Mouse (Mus musculus) liver, embryonic 15.5 days (tissue): ENCODE results near the gene Mast1. TPM values are rescaled to one million over a fixed set of nuclear protein-coding genes. Genes with fewer than 3 reads are reported as not detected.

Experiments
- ATAC-seq: fragments of 200-750 bp; cut with Nextera tagmentation; 2 replicates; pipeline ENCODE4 v1.8.0; 2017; ENCODE audit warnings: moderate number of reproducible peaks, mild to moderate bottlenecking, moderate library complexity; ENCODE audit not compliant: insufficient read depth
- H3K27ac ChIP-seq: fragments of 300-500 bp; sonication (generic); replicated peaks from 2 replicates; pipeline ENCODE4 v1.5.1; 2015; ENCODE audit warnings: mild to moderate bottlenecking, inconsistent platforms
- H3K27me3 ChIP-seq: fragments of 300-500 bp; sonication (generic); 2 replicates; pipeline ENCODE4 v1.6.1; 2015; ENCODE audit warnings: mild to moderate bottlenecking, inconsistent platforms
- H3K36me3 ChIP-seq: fragments of 300-500 bp; sonication (generic); replicated peaks from 2 replicates; pipeline ENCODE4 v1.6.1; 2015; ENCODE audit warnings: moderate library complexity, mild to moderate bottlenecking, inconsistent platforms
- H3K4me1 ChIP-seq: fragments of 300-500 bp; sonication (generic); replicated peaks from 2 replicates; pipeline ENCODE4 v1.6.1; 2015; ENCODE audit warnings: inconsistent platforms
- H3K4me2 ChIP-seq: fragments of 300-500 bp; sonication (generic); 2 replicates; pipeline ENCODE4 v1.6.1; 2015; ENCODE audit warnings: moderate library complexity, mild to moderate bottlenecking, inconsistent platforms
- H3K4me3 ChIP-seq: fragments of 300-500 bp; sonication (generic); replicated peaks from 2 replicates; pipeline ENCODE4 v1.5.1; 2015; ENCODE audit warnings: mild to moderate bottlenecking, inconsistent platforms
- H3K9ac ChIP-seq: fragments of 300-500 bp; sonication (generic); 2 replicates; pipeline ENCODE4 v1.6.1; 2015; ENCODE audit warnings: moderate library complexity, mild to moderate bottlenecking, inconsistent platforms
- H3K9me3 ChIP-seq: fragments of 300-500 bp; sonication (generic); replicated peaks from 2 replicates; pipeline ENCODE4 v1.6.1; 2016; ENCODE audit warnings: inconsistent platforms
- WGBS: fragments of 180-500 bp; shearing (Covaris S2); methylation state at CpG from one replicate; pipeline ENCODE4 v1.1.7; 2015; ENCODE audit warnings: mixed read lengths; ENCODE audit not compliant: insufficient replicate concordance; 5-methylcytosine and 5-hydroxymethylcytosine counted together
- polyA plus RNA-seq: library from polyadenylated mRNA; unstranded; fragments of >200 nt; fragmentation: Nextera tagmentation; extraction: Ambion mirVana; gene quantifications from 2 replicates; pipeline ENCODE4 v1.2.1, GENCODE M21; 2015

Mast1 gene
- polyA plus RNA-seq, 1 experiment from 2014 or later: 0.23 TPM

DNA sequence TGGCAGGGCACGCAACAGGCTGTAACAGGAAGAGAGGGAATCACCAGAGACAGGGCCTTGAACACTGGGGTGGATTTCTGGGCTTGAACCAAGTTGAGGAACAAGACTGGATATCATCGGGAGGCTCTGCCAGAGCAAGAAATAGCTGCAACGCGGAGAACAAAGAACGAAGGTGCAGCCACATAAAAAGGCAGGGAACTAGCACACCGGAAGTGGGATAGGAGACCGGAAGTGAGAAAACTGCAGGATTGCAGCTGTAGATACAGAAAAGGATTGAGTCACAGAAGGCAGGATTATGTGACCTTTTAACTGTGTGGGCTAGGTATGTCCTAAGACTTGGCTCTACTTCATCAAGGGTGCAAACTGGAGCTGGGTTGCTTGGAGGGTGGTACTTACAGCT, 32.8 kb downstream of the Mast1 start:
- H3K4me3 ChIP-seq: peak overlapping the region; percentile 88
- 83% methylated on average over 7 of the region's 7 CpGs for WGBS
- H3K27ac ChIP-seq: peak overlapping the region; percentile 88
- 0 out of 2 replicates have a peak overlapping the region, but pooled peaks have one; percentile 16 for H3K9ac ChIP-seq
- 0 out of 2 replicates have a peak, but pooled peaks cover under 1% of the 10 kb centered on the region for H3K27me3 ChIP-seq
- ATAC-seq: no peak
- no peaks in the 10 kb centered on the region for H3K9me3 ChIP-seq
- H3K4me1 ChIP-seq: peaks cover 76% of the 10 kb centered on the region
- H3K4me2 ChIP-seq: peak overlapping the region; percentile 92
- peaks cover 43% of the 10 kb centered on the region for H3K36me3 ChIP-seq

DNA sequence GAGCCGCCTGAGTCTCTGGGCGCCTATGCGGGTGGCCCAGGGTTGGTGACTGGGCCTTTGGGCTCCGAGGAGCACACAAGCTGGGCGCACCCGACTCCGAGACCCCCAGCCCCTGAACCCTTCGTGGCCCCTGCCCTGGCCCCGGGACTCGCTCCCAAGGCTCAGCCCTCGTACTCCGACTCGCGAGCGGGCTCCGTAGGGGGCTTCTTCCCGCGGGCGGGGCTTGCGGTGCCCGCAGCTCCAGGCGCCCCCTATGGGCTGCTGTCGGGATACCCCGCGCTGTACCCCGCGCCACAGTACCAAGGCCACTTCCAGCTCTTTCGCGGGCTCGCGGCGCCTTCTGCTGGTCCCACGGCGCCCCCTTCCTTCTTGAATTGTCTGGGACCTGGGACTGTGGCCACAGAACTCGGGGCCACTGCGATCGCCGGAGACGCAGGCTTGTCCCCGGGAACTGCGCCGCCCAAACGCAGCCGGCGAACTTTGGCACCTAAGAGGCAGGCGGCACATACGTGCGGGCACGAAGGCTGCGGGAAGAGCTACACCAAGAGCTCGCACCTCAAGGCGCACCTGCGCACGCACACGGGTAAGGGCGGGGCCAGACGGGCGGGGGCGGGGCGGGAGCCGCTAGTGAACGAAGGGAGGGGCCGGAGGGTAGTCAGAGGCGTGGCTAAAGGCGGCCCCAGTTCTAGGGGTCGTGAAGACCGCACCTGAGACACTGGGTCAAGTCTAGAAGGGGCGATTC, 34.1 kb downstream of the Mast1 start:
- peaks cover 43% of the 10 kb centered on the region for H3K36me3 ChIP-seq
- peak overlapping the region; percentile 92 for H3K4me2 ChIP-seq
- H3K27me3 ChIP-seq: no peaks in the 10 kb centered on the region
- peak; percentile 71 for ATAC-seq
- peak overlapping the region; percentile 88 for H3K4me3 ChIP-seq
- peak overlapping the region; percentile 99 for H3K27ac ChIP-seq
- no peaks in the 10 kb centered on the region for H3K9me3 ChIP-seq
- peak overlapping the region; percentile 97 for H3K9ac ChIP-seq
- peaks cover 76% of the 10 kb centered on the region for H3K4me1 ChIP-seq
- under 1% methylated on average over 68 of the region's 68 CpGs for WGBS

DNA sequence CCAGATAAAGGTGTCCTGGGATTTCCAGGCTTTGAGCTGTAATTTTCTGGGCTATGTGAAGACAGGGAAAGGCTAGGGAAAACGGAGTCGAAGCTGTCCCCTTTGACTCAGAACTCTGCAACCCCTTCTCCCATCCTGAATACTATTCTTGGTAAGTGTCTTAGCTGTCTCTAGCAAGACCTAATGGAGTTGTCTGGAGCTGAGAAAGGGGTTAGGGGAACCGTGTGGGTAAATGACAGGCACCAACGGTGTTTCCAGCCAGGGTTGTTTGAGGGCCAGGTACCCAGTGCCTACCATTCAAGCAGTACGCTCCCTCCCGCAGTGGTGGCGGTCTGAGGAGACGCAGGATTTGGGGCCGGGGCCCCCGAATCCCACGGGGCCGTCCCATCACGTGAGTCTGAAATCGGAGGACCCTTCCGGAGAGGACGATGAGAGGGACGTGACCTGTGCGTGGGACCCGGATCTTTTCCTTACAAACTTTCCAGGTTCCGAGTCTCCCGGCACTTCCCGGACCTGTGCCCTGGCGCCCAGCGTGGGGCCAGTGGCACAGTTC, 34.7 kb downstream of the Mast1 start:
- WGBS: 1% methylated on average over 24 of the region's 24 CpGs
- peak overlapping the region; percentile 92 for H3K4me2 ChIP-seq
- peaks cover 76% of the 10 kb centered on the region for H3K4me1 ChIP-seq
- peaks cover 41% of the 10 kb centered on the region for H3K36me3 ChIP-seq
- ATAC-seq: no peak
- no peaks in the 10 kb centered on the region for H3K27me3 ChIP-seq
- H3K27ac ChIP-seq: peak overlapping the region; percentile 99
- H3K9me3 ChIP-seq: no peaks in the 10 kb centered on the region
- peak overlapping the region; percentile 97 for H3K9ac ChIP-seq
- peak overlapping the region; percentile 88 for H3K4me3 ChIP-seq

DNA sequence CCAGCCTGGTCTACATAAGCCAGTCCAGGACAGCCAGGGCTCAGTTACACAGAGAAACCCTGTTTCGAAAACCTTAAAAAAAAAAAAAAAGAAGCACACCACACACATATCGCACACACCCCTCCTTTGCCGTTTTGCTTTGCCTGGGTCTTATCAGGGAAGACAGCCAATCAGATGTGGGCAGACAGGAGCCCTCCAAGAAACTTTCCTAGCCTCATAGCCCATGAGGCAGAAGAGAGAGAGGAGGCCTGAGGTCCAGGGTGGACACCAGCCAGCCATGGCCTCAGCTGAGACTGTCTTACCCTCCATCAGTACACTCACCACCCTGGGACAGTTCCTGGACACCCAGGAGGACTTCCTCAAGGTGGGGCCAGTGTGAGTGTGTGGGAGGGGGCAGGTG, 35.4 kb downstream of the Mast1 start, which contains the start of gene Klf1:
Gene Klf1 (plus strand): TSS at position 177 of the 400 bp plus-strand sequence.
- H3K9me3 ChIP-seq: no peaks in the 10 kb centered on the region
- H3K36me3 ChIP-seq: peaks cover 34% of the 10 kb centered on the region
- peak within 1 kb of the TSS; percentile 99 for H3K27ac ChIP-seq
- 16% methylated on average over 3 of the region's 3 CpGs for WGBS
- peak within 1 kb of the TSS; percentile 97 for H3K9ac ChIP-seq
- peak; percentile 66 for ATAC-seq
- H3K4me3 ChIP-seq: peak within 1 kb of the TSS; percentile 88
- peak within 1 kb of the TSS; percentile 92 for H3K4me2 ChIP-seq
- peaks cover 72% of the 10 kb centered on the region for H3K4me1 ChIP-seq
- H3K27me3 ChIP-seq: no peaks in the 10 kb centered on the region

DNA sequence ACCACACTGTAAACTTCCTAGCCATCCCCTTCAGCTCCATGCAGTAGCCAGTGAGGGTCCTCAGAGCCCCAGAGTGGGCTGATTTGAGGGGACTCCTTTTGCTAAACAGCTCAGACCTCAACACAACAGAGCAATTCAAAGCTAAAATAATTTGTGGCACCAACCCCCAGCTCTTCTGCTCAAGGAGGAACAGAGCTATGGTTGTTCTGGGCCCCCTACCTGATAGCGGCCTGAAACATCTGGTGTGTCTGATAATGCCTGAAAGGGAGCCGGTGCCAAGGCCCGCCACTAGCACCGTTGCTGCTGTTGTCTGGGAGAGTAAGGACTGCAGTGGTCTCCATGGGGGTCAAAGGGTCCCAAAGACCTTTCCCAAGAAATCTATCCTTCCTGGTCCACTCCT, 36.1 kb downstream of the Mast1 start:
- Histone ChIP-seq H3K36me3 (peaks cover 27% of the 10 kb centered on the region), H3K9ac (peak overlapping the region; percentile 97), H3K4me2 (peak overlapping the region; percentile 92), H3K9me3 (no peaks in the 10 kb centered on the region), H3K27me3 (no peaks in the 10 kb centered on the region), H3K4me1 (peaks cover 65% of the 10 kb centered on the region), H3K4me3 (peak overlapping the region; percentile 88), H3K27ac (peak overlapping the region; percentile 99)
- ATAC-seq: peak; percentile 81
- 11% methylated on average over 4 of the region's 4 CpGs for WGBS

DNA sequence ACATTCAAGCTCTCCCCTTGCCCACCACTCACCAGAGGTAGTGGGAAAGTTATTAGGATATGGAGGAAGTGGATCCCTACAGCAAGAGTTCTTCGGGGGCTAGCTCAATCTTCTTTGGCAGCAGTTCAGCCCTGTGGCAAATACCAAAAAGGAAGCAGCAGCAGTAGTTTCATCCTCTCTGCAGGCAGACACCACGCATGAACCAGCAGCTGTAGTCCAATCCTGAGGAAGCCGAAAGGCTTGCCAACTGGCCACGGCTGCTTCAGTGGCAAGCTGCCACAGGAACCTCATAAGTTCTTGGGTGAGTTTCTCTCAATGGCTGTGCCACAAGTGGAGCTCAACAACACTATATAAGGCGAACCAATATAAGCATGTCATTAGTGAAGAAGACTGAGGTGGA, 41.2 kb downstream of the Mast1 start:
- H3K9me3 ChIP-seq: no peaks in the 10 kb centered on the region
- no peak overlapping the region for H3K27ac ChIP-seq
- no peak for ATAC-seq
- H3K9ac ChIP-seq: no peak overlapping the region
- no peak overlapping the region for H3K4me3 ChIP-seq
- 81% methylated on average over 5 of the region's 5 CpGs for WGBS
- peaks cover 74% of the 10 kb centered on the region for H3K4me1 ChIP-seq
- no peak overlapping the region for H3K4me2 ChIP-seq
- peaks cover 10% of the 10 kb centered on the region for H3K36me3 ChIP-seq
- no peaks in the 10 kb centered on the region for H3K27me3 ChIP-seq

DNA sequence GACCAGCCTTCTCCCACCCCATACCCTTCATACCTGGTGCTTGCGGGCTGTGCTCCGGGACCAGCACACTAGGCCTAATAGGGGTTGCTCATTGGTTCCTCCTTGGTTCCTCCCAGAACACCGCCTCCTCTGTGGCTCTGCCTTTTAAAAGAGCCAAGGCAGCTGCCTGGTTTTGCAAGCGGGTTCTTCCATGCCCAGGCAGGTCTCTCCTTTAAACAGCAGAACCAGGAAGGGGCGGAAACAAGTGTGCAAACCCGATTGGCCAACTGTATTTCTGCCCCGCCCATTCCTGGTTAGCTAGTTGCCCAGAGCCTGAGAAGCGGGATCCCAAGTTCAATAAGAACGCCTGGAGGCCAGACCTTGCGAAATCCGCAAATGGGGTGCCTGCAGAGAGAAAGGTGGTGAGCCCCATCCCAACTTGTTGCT, 43.4 kb downstream of the Mast1 start, which contains the start of gene Gcdh:
Gene Gcdh (minus strand): TSS at position 213 of the 426 bp plus-strand sequence.
- WGBS: under 1% methylated on average over 11 of the region's 11 CpGs
- peak within 1 kb of the TSS; percentile 89 for H3K27ac ChIP-seq

DNA sequence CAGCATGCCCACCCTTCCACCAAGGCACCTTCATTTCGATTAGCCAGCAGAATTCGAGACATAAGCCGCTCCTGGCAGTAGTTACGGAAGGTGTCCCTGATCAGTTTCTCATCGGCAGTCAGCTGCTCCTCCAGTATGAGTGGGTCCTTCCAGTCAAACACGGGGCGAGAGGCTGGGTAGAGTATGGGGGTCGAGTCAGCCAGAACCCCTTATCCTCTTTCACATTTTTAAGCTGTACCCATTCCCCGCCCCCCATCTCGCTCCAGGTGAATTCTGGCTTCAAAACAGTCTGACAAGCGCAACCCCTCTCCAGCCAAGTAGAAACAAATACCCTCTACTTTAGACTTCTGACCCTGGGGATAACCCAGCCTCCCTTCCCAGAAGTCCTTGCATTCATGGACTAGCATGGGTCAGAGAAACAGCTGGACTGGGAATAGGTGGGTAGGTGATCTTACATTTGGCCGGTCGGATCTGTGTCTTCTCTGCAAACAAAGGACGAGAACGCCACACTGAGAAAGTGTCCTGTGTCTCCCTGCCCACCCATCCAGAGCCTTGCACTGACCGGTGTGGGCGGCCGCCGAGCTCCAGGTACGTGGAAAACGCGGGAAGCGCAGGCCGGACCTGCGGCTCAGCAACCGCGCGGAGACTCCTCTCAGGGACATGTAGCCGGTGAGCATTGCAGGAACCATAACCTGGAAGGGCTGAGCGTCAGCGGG, 44.0 kb downstream of the Mast1 start:
- ATAC-seq: peak; percentile 41
- Histone ChIP-seq H3K27ac (peak overlapping the region; percentile 89), H3K9me3 (no peaks in the 10 kb centered on the region), H3K9ac (peak overlapping the region; percentile 85), H3K4me1 (peaks cover 47% of the 10 kb centered on the region), H3K4me3 (peak overlapping the region; percentile 85), H3K36me3 (peaks cover 32% of the 10 kb centered on the region), H3K27me3 (no peaks in the 10 kb centered on the region), H3K4me2 (peak overlapping the region; percentile 95)
- 13% methylated on average over 31 of the region's 31 CpGs for WGBS

More for the DNA sequence above, 43.4 kb downstream of the Mast1 start, which contains the start of gene Gcdh:
- Histone ChIP-seq H3K36me3 (peaks cover 26% of the 10 kb centered on the region), H3K9ac (peak within 1 kb of the TSS; percentile 85), H3K9me3 (no peaks in the 10 kb centered on the region), H3K4me1 (peaks cover 51% of the 10 kb centered on the region), H3K27me3 (no peaks in the 10 kb centered on the region), H3K4me3 (peak within 1 kb of the TSS; percentile 85), H3K4me2 (peak within 1 kb of the TSS; percentile 95)
- ATAC-seq: peak; percentile 97

DNA sequence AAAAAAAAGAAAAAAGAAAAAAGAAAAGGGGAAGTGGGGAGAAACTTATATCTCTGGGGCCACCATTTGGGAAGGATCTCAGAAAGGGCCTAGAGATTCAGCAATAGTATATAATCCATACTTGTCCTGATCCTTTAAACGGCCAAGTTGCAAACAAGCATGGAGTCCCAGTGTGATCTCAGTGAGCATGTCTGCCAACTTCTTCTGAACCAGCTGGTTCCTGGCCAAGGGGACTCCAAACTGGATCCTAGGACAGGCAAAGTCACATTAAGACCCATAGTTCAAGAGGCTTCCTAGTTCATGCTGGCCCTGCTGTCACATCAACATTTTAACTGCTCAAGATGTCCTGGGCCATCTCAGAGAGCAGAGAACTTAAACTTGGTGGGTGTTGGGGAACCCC, 48.0 kb downstream of the Mast1 start:
- no peak overlapping the region for H3K4me3 ChIP-seq
- peaks cover 41% of the 10 kb centered on the region for H3K4me1 ChIP-seq
- no peak for ATAC-seq
- H3K27me3 ChIP-seq: no peaks in the 10 kb centered on the region
- H3K4me2 ChIP-seq: no peak overlapping the region
- peaks cover 70% of the 10 kb centered on the region for H3K36me3 ChIP-seq
- peak overlapping the region; percentile 35; the same call in 1 of the 2 replicates for H3K27ac ChIP-seq
- WGBS: 82% methylated on average over 1 of the region's 1 CpGs
- no peaks in the 10 kb centered on the region for H3K9me3 ChIP-seq
- no peak overlapping the region for H3K9ac ChIP-seq

DNA sequence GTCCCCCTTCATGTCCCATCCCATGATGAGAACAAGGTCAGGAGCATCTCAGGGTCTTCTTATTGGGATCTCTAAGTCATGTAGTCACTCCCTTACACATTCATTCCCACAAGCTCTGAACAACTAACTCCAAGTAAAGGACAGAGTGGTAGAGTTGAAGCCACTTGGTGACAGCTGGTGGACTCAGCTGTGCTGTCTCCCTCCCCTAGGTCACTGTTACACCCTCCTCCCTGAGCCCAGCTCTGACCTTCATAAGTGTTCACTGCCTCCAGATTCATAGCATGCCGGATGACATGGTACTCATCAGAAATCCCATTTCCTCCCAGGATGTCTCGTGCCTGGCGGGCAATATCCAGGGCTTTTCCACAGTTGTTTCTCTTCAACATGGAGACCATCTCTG, 48.9 kb downstream of the Mast1 start:
- Histone ChIP-seq H3K9ac (no peak overlapping the region), H3K4me2 (no peak overlapping the region), H3K27ac (no peak overlapping the region), H3K36me3 (peaks cover 72% of the 10 kb centered on the region), H3K4me1 (peaks cover 34% of the 10 kb centered on the region), H3K4me3 (no peak overlapping the region), H3K27me3 (no peaks in the 10 kb centered on the region), H3K9me3 (no peaks in the 10 kb centered on the region)
- WGBS: 79% methylated on average over 3 of the region's 3 CpGs
- no peak for ATAC-seq

DNA sequence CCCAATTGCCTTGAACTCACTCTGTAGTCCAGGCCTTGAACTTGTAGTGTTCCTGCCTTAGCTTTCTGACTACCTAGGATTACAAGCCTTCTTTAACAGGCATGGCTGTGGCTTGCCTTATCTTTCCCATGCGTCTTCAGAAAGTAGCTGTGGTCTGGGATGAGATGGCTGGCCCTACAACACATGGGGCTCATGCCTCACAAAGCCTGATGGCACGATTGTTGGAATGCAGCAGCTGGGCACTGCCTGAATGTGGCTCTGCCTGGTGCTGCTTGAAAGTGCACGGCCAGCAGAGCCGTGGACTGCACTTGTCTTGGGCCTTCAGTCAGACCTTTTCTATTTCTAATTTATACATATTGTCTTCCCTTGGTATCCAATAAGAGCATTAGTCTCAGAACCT, 52.4 kb downstream of the Mast1 start:
- Histone ChIP-seq H3K4me3 (no peak overlapping the region), H3K4me2 (no peak overlapping the region), H3K9me3 (no peaks in the 10 kb centered on the region), H3K27me3 (no peaks in the 10 kb centered on the region), H3K36me3 (peaks cover 56% of the 10 kb centered on the region), H3K27ac (no peak overlapping the region; the same call in 1 of the 2 replicates), H3K9ac (no peak overlapping the region), H3K4me1 (peaks cover 14% of the 10 kb centered on the region)
- 47% methylated on average over 4 of the region's 4 CpGs for WGBS
- no peak for ATAC-seq
